Mouse (Mus musculus) c-Kit-positive CD71-positive TER-119-positive erythroid progenitor cells, embryonic 14.5 days (primary cell): ENCODE data around the gene Elob.

Source experiments
- DNase-seq: peaks from one replicate; pipeline ENCODE4 v3.0.0-alpha.2; 2013; ENCODE audit warnings: low spot score

Gene Elob

DNA sequence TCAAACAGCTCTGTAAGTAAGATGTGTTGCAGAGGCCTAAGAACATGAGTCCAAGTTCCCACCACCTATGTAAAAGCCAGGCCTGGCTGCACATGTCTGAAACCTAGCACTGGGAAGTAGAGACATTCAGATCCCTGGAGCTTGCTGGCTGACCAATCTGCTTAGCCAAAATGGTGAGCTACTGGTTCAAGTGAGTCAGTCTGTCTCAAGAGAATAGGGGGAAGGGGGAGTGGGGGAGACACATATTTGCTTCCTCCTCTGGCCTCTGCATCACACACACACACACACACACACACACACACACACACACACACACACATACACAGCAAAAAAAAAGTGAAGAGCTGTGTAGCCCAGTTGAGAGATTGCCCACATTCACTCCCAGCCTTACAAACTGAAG is 45.6 kb downstream of the Elob start:
- no peak for DNase-seq

DNA sequence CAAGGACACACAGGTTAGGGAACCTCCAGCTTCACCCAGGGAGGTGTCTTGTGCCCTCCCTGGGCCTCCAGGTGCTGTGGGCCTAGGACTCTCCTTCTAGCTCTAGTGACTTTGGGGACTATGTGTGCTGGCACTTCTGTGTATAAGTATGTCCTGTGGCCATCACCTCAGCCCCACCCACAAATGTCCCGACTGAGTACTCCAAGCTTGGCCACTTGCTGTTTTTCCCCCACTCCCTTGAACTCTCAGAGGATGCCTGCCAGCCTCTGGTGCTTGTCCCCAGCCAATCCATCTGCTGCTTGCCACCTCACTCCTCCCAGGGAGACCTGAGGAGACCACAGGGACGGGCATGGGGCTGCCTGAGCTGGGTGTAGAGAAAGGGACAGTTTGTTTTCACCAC is 50.5 kb downstream of the Elob start:
- no peak for DNase-seq

DNA sequence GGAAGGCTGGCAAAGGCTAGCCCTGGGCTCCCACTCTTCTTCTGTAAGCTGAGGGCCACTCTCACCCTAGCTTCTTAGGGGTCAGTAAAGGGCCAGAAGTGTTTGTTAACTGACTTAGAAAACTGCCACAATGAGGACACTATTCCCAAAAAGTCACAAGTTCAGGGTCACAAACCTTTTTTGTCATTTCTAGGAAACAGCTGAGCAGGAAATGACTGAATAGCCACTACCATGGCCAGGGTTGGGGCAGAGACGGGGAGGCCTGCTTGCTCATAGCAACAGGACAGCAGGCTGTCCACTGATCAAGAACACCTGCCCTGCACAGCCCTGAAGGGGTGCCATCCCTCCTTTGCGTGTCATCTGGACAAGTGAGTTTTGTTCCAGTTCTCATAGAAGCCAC is 51.8 kb downstream of the Elob start:
- DNase-seq: no peak

DNA sequence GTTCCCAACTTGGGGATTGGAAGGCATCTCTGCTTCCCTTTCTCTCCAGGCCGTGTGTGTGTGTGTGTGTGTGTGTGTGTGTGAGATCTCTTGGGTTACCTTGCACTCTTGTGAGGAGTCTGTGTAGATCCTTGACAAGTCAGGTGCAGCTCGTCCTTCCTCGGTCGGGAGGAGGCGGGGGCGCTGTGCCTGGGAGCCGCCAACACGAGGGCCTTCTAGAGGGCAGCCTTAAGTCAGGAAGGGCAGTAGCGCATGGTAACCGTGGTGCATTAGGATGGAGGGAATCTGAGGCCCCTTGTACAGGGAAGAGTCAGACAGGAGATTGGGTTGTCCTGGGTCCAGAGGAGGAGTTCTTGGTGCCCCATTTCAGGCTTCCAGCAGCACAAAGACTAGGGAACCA is 52.7 kb downstream of the Elob start:
- no peak for DNase-seq
